Mouse (Mus musculus): Measurements from ENCODE around the gene Ceacam1. TPM values are rescaled to one million over a fixed set of nuclear protein-coding genes. Genes with fewer than 3 reads are reported as not detected.

Ceacam1 gene
- polyA plus RNA-seq, 1 experiment, result 0.01 TPM

DNA sequence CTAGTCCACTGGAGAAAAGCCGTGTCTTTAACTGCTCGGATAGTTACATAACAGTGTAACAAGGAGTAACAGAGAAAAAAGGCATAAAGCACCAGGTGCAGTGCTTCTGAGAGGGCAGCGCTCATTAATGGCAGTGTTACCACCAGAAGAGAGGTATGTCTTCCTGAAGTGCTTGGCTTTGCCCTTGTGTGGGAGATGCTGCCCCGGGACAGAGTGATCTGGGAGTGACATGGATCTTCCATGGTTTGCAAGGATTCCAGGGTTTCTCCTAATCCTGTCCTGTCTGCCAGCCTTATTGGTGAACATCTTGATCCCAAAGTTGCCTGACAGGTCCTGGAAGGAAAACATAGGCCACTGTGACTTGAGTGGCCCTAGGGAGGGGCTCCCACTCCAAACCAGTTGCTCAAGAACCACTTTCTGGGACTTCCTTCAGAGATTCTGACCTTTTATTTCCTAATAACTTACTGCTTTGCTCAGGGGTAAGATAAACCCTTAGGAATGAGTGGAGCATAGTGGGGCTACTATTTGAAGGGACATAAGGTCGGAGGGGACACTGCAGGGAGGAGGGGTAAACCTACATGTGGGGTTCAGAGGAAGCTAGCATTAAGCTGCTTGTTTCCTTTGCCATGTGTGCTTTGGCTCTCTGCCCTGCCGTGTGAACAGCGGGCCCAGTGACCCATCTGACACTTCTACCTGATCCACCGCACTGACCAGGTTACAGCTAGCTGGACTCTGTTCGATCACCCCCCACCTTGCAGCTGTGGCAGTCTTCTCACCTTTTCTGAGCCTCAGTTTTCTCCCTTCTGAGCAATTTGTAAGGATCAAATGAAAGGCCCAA lies 37.2 kb downstream of the Ceacam1 start:
- Histone ChIP-seq H3K4me3 (replicated peaks) (no peak overlapping the region), H3K27me3 (ENCODE audit: control insufficient read depth) (no peaks in the 10 kb centered on the region), H3K9me3 (ENCODE audit: control insufficient read depth, low read length) (no peaks in the 10 kb centered on the region), H3K4me1 (ENCODE audit: control insufficient read depth) (no peaks in the 10 kb centered on the region), H3K36me3 (ENCODE audit: control insufficient read depth) (no peaks in the 10 kb centered on the region)
- TF ChIP-seq GATA1 (IDR thresholded peaks at IDR 0.05; ENCODE audit: low read length), result no peak
- no peak for TF ChIP-seq TAL1 (IDR thresholded peaks at IDR 0.05; ENCODE audit: low read length)

DNA sequence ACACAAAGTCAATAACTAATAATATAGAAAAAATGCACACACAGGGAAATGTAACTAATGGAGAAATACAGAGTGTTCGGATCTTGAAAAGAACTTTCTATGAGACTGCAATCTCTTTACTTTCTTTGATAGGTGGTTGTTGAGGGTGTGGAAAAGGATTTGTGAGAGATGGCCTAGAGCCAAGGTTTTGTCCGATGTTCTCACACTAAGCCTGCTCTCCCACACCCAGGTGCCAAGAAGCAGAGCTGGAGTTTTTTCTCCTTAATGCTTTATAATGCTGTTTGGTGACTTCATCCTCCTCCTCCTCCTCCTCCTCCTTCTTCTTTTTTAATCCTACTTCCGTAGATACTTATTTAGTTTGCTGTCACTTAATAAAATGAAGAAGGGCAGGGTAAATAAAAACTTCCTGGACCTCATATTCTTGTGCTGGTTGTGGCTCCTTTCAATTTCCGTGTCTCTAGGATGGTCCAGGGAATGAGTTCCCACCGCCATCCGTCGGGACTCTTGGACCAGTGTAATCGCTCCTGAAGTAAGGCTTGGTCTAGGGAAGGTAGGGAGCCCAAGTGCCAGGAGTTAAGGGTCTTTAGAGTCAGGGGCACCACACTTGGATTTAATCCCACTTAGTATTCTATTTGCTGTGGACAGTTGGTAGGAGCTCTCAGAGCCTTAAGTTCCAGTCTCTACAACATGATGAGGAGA lies 38.1 kb downstream of the Ceacam1 start:
- TF ChIP-seq TAL1 (IDR thresholded peaks at IDR 0.05; ENCODE audit: low read length) (no peak), GATA1 (IDR thresholded peaks at IDR 0.05; ENCODE audit: low read length) (no peak)
- Histone ChIP-seq H3K36me3 (ENCODE audit: control insufficient read depth) (no peaks in the 10 kb centered on the region), H3K4me1 (ENCODE audit: control insufficient read depth) (no peaks in the 10 kb centered on the region), H3K9me3 (ENCODE audit: control insufficient read depth, low read length) (no peaks in the 10 kb centered on the region), H3K27me3 (ENCODE audit: control insufficient read depth) (no peaks in the 10 kb centered on the region), H3K4me3 (replicated peaks) (no peak overlapping the region)

DNA sequence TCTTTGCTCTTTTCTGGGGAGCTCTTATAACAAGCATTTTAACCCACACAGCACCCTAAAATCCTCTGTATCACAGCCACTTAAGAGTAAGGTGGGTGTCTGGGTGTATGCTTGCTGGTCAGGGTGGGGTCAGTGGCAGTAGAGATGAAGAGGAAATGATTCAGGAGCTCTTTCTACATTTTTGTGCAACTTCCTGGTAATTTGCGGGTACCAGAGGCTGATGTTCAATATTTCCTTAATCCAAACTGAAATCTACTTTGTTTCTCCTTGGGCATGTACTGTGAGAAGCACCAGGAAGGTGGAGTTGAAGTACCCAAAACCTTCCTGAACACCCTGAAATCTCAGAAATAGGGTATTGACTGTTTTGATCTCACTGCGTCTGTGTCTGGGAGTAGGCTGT lies 40.7 kb downstream of the Ceacam1 start:
- H3K4me1 ChIP-seq (ENCODE audit: control insufficient read depth), result no peaks in the 10 kb centered on the region
- no peak overlapping the region for H3K4me3 ChIP-seq (replicated peaks)
- no peaks in the 10 kb centered on the region for H3K36me3 ChIP-seq (ENCODE audit: control insufficient read depth)
- no peak for TF ChIP-seq TAL1 (IDR thresholded peaks at IDR 0.05; ENCODE audit: low read length)
- no peak for TF ChIP-seq GATA1 (IDR thresholded peaks at IDR 0.05; ENCODE audit: low read length)
- H3K9me3 ChIP-seq (ENCODE audit: control insufficient read depth, low read length), result no peaks in the 10 kb centered on the region
- H3K27me3 ChIP-seq (ENCODE audit: control insufficient read depth), result no peaks in the 10 kb centered on the region

DNA sequence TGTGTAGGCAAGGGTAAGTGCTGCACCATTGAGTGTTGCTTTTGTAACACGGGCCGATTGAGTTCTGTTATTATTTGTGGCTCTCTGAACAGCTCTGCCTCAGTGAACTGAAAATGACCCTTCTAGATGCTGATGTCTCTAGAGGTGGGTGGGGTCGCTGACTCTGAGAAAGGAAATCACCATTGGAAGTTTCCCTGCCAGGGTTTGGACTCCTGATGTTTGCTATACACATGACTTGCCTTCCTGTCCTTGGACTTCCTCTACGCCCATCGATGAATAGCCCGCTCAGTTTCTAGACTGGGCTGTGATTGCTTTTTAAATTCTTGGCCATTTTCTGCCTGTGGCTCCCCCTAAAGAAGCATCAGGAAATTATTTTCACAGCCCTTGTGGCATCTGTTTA lies 41.2 kb downstream of the Ceacam1 start:
- H3K9me3 ChIP-seq (ENCODE audit: control insufficient read depth, low read length), result no peaks in the 10 kb centered on the region
- no peaks in the 10 kb centered on the region for H3K36me3 ChIP-seq (ENCODE audit: control insufficient read depth)
- no peaks in the 10 kb centered on the region for H3K4me1 ChIP-seq (ENCODE audit: control insufficient read depth)
- H3K27me3 ChIP-seq (ENCODE audit: control insufficient read depth), result no peaks in the 10 kb centered on the region
- no peak overlapping the region for H3K4me3 ChIP-seq (replicated peaks)
- TF ChIP-seq TAL1 (IDR thresholded peaks at IDR 0.05; ENCODE audit: low read length) (no peak), GATA1 (IDR thresholded peaks at IDR 0.05; ENCODE audit: low read length) (no peak)

DNA sequence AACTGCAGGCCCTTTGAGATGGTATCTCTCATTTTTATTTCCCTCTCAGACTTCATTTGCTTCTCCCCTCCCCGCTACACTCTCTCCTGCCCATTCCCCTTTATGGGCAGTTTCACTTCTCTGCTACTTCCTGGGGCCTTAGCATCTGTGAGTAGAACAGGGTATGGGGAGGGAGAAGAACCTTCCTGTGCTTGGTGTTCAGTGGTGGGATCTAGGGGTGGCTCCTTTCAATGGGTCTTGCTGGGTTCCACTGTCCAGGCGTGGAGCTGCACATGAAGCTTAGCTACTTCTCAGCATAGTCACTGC lies 41.9 kb downstream of the Ceacam1 start:
- H3K27me3 ChIP-seq (ENCODE audit: control insufficient read depth), result no peaks in the 10 kb centered on the region
- TF ChIP-seq GATA1 (IDR thresholded peaks at IDR 0.05; ENCODE audit: low read length), result no peak
- TF ChIP-seq TAL1 (IDR thresholded peaks at IDR 0.05; ENCODE audit: low read length), result no peak
- no peaks in the 10 kb centered on the region for H3K4me1 ChIP-seq (ENCODE audit: control insufficient read depth)
- H3K4me3 ChIP-seq (replicated peaks), result no peak overlapping the region
- H3K9me3 ChIP-seq (ENCODE audit: control insufficient read depth, low read length), result no peaks in the 10 kb centered on the region
- H3K36me3 ChIP-seq (ENCODE audit: control insufficient read depth), result no peaks in the 10 kb centered on the region

DNA sequence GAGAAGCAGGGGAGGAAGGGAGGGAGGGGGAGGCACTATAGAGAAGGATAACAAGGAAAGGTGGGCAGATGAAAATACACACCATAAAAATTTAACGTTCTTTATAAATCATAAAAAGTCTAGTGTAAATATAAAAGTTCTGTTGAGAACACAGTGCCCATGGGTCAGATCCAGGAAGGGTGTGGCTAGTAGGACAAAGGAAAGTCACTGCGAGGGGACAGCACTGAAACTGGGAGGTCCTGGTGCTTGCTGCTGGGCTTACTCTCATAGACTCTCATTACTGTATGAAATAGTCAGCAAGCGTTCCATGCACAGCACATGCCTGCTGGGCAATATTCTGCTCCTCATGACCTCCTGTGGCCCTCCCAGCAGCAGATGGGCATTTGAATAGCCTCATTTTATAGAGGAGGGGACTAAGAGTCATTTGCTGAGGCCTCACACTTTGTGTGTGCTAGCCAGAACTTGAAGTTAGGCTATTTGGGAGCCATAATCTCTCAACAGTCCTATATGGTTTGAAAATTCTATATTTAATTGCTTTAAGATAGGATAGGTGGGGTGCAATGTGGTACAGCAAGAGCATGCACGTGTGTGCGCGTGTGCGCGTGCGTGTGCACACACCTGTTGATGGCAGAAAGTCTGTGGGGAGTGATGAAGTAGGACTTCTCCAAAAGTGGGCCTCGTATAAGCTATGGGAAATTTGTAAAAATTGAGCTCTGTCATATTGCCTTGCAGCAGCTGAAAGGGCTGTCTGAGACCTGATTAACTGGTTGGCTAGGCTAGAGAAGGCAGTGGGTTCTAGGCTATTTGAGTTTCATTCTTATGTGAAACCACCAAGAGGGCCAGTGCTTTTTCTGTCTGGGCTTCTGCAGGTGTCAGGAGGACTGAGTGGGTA lies 42.5 kb downstream of the Ceacam1 start:
- no peak overlapping the region for H3K4me3 ChIP-seq (replicated peaks)

DNA sequence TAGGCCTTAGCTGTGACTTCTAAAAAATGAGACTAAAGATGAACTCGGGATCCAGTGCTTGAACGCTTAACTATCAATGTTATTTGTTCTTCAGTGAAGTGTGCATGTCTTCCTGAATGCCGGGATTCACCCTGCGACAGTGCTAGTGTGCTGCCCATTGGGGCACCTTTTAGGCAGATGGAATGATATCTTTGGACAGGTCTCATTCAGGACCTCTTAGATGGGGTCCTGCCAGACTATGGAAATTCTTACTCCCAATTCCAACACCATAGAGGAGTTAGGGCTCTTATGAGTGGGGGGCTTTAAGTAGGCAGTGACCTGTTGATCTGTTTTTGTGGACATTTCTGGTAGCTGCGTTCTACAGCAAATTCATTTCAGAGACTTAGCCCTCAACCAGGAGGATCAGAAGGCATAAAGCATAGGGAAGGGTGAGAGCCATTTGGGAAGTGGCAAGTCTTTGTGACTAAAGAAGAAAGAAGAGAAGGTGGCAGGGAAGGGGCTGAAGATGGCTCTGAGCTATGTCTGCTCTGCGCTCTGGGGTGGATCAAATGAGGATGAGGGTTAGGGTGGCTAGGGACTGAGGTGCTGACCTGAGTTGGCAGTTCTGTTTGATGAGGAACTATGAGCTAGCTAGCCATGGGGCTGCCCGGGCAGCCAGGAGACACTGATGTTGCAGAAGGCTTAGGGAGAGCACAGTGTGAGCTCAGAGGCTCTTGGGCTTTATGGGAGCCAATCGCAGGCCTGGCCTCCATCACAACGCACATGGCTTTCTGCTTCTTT lies 43.4 kb downstream of the Ceacam1 start:
- TF ChIP-seq GATA1 (IDR thresholded peaks at IDR 0.05; ENCODE audit: low read length) (no peak), TAL1 (IDR thresholded peaks at IDR 0.05; ENCODE audit: low read length) (no peak)
- H3K4me3 ChIP-seq (replicated peaks), result no peak overlapping the region
- H3K36me3 ChIP-seq (ENCODE audit: control insufficient read depth), result no peaks in the 10 kb centered on the region
- H3K4me1 ChIP-seq (ENCODE audit: control insufficient read depth), result no peaks in the 10 kb centered on the region
- H3K27me3 ChIP-seq (ENCODE audit: control insufficient read depth), result no peaks in the 10 kb centered on the region
- H3K9me3 ChIP-seq (ENCODE audit: control insufficient read depth, low read length), result no peaks in the 10 kb centered on the region

More for the DNA sequence above, 42.5 kb downstream of the Ceacam1 start:
- TF ChIP-seq TAL1 (IDR thresholded peaks at IDR 0.05; ENCODE audit: low read length) (no peak), GATA1 (IDR thresholded peaks at IDR 0.05; ENCODE audit: low read length) (no peak)
- H3K27me3 ChIP-seq (ENCODE audit: control insufficient read depth), result no peaks in the 10 kb centered on the region
- H3K9me3 ChIP-seq (ENCODE audit: control insufficient read depth, low read length), result no peaks in the 10 kb centered on the region
- no peaks in the 10 kb centered on the region for H3K4me1 ChIP-seq (ENCODE audit: control insufficient read depth)
- no peaks in the 10 kb centered on the region for H3K36me3 ChIP-seq (ENCODE audit: control insufficient read depth)

DNA sequence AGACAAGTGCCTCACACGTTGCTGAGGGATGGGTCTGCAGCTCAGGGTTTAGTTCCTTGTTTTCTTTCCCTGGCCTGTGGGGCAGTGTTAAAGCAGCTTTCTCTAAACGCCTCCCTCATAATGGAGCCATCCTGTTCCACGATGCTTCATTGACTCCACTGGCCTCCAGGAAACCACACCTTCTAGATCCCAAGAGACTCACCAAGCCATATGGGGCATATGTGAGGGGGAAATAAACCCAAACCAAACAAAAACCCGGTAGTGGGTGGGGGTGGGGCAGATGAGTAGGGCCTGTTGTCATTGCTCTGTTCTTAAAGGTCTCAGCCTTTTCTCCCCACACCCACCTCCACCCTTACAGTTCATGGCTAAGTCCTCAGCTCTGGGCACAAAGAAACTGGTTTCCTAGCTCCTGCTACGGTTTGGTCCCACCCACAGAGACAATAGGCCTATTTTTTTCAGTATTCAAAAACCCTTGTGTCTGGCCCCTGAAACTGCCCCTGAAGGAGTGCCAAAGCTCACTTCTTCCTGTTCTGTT lies 44.3 kb downstream of the Ceacam1 start:
- TF ChIP-seq TAL1 (IDR thresholded peaks at IDR 0.05; ENCODE audit: low read length) (no peak), GATA1 (IDR thresholded peaks at IDR 0.05; ENCODE audit: low read length) (no peak)
- no peaks in the 10 kb centered on the region for H3K36me3 ChIP-seq (ENCODE audit: control insufficient read depth)
- H3K4me1 ChIP-seq (ENCODE audit: control insufficient read depth), result no peaks in the 10 kb centered on the region
- no peaks in the 10 kb centered on the region for H3K9me3 ChIP-seq (ENCODE audit: control insufficient read depth, low read length)
- H3K27me3 ChIP-seq (ENCODE audit: control insufficient read depth), result no peaks in the 10 kb centered on the region
- no peak overlapping the region for H3K4me3 ChIP-seq (replicated peaks)
